Mouse (Mus musculus) layer of hippocampus, adult 11-12 months (tissue): Measurements from ENCODE around the gene Aurkb.

ENCODE experiments used
- DNase-seq: peaks from one replicate; pipeline ENCODE4 v3.0.0; 2022; ENCODE audit warnings: low spot score

Aurkb gene

GRCm38 (mm10) chr11:69036486-69037230 is 8.8 kb upstream of the Aurkb start:
- peak; percentile 90 for DNase-seq

- DNase-seq = peak; percentile 90
These were observed 8.0 kb upstream of the Aurkb start for GRCm38 (mm10) chr11:69037231-69038061.

- DNase-seq = no peak
These were observed 7.3 kb upstream of the Aurkb start for GRCm38 (mm10) chr11:69038173-69038572.

- no peak for DNase-seq
These were observed 938 bp downstream of the Aurkb start for GRCm38 (mm10) chr11:69046395-69046774.

GRCm38 (mm10) chr11:69047592-69047991 is 2.1 kb downstream of the Aurkb start:
- DNase-seq = no peak

GRCm38 (mm10) chr11:69048151-69048550 is 2.7 kb downstream of the Aurkb start:
- DNase-seq = no peak

- no peak for DNase-seq
These were observed 5.3 kb downstream of the Aurkb start for GRCm38 (mm10) chr11:69050748-69051147.

- no peak for DNase-seq
These were observed 6.3 kb downstream of the Aurkb start for GRCm38 (mm10) chr11:69051771-69052170.

- DNase-seq = no peak
These were observed 7.5 kb downstream of the Aurkb start for GRCm38 (mm10) chr11:69052824-69053421.

GRCm38 (mm10) chr11:69053848-69054247 is 8.4 kb downstream of the Aurkb start:
- DNase-seq = no peak

GRCm38 (mm10) chr11:69058265-69058664 is 12.8 kb downstream of the Aurkb start:
- no peak for DNase-seq

- no peak for DNase-seq
These were observed 13.4 kb downstream of the Aurkb start for GRCm38 (mm10) chr11:69058729-69059356.

GRCm38 (mm10) chr11:69059357-69059974 is 14.0 kb downstream of the Aurkb start, which contains the start of gene Borcs6:
TSS of gene Borcs6 (plus strand) at chr11:69059717.
- peak; percentile 97 for DNase-seq

- DNase-seq = no peak
These were observed 14.5 kb downstream of the Aurkb start for GRCm38 (mm10) chr11:69059975-69060411.

GRCm38 (mm10) chr11:69060448-69061254 is 15.2 kb downstream of the Aurkb start:
- DNase-seq = peak; percentile 35

GRCm38 (mm10) chr11:69061255-69061912 is 15.9 kb downstream of the Aurkb start:
- DNase-seq = no peak

- DNase-seq = peak; percentile 84
These were observed 16.8 kb downstream of the Aurkb start for GRCm38 (mm10) chr11:69062194-69062760.

- peak; percentile 97 for DNase-seq
These were observed 17.3 kb downstream of the Aurkb start for GRCm38 (mm10) chr11:69062761-69063224.

GRCm38 (mm10) chr11:69063413-69064201 is 18.2 kb downstream of the Aurkb start:
- peak; percentile 74 for DNase-seq
